ENCODE assay signal across 29 mouse cellular contexts in the genomic region with DNA sequence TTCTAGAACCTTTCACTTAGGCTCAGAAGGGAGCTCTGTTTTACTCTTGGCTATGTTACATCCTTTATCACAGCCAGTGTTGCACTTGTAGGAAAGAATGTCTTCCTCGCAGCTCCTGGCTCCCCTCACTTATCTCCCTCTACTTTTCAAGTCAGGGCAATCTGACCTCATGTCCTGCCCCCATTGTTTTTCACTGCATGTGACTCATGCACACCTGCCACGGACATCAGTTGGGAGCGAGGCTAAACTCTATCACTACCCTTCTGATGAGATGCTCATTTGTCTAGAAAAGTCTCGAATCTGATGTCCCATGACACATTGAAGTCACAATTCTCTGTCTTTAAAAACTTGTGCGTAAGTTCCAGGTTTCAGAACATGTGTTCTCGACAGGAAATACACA. TPM values are rescaled to one million over a fixed set of nuclear protein-coding genes. Genes with fewer than 3 reads are reported as not detected.
"Had no signal": no experiment of that assay in that cellular context is flagged by ENCODE, and none has a peak within 500 bp of the region (broad histone marks: within the 10 kb centered on the region; RNA-seq: fewer than 3 reads in every experiment).

No protein-coding gene starts in this region.

- H3K4me3 ChIP-seq: heart, adult 2 months; heart, embryonic 13.5 days; heart, embryonic 15.5 days; hindbrain, embryonic 12.5 days; intestine, embryonic 15.5 days; layer of hippocampus, adult 2 months; limb, embryonic 13.5 days; limb, embryonic 15.5 days; liver, embryonic 12.5 days had no signal

- H3K4me2 ChIP-seq: heart, embryonic 11.5 days; heart, embryonic 13.5 days; heart, embryonic 15.5 days; hindbrain, embryonic 12.5 days; hindbrain, embryonic 14.5 days; intestine, embryonic 15.5 days; limb, embryonic 13.5 days; limb, embryonic 15.5 days; liver, embryonic 12.5 days had no signal

- DNase-seq: gastrocnemius, postnatal 14 days; gastrocnemius, postnatal 36 days; heart, adult 2 months; heart, postnatal 14 days; heart, postnatal 36 days; kidney, adult 18-20 months; kidney, adult 8-10 months; kidney, postnatal 10 days; kidney, postnatal 25 days; kidney, postnatal 4 days; layer of hippocampus, postnatal 36 days; left cerebral cortex, postnatal 4 days had no signal

- H3K27me3 ChIP-seq: heart, embryonic 13.5 days; heart, embryonic 15.5 days; intestine, embryonic 15.5 days; limb, embryonic 13.5 days; limb, embryonic 15.5 days; liver, embryonic 12.5 days had no signal

- H3K36me3 ChIP-seq: heart, embryonic 13.5 days; heart, embryonic 15.5 days; hindbrain, embryonic 12.5 days; intestine, embryonic 15.5 days; limb, embryonic 13.5 days; limb, embryonic 15.5 days; liver, embryonic 12.5 days had no signal

RNA-seq across cellular contexts. Expression of a gene that starts 12.3 kb away (rescaled TPM):
- total RNA-seq: gastrocnemius, adult 18-20 months; gastrocnemius, adult 8-10 months; gastrocnemius, postnatal 14 days; gastrocnemius, postnatal 36 days; heart, adult 2 months; heart, postnatal 36 days; hematopoietic stem cell, adult 5-6 weeks; liver, adult 2 months had no signal
- polyA plus RNA-seq: inflammation-experienced regulatory T-cells, adult 6 months; intestine, postnatal 0 days; kidney, embryonic 14.5 days; liver, adult 2 months; liver, embryonic 12.5 days had no signal
